Mouse (Mus musculus): ENCODE data around the gene Gpr84. TPM values are rescaled to one million over a fixed set of nuclear protein-coding genes. Genes with fewer than 3 reads are reported as not detected.

The Gpr84 gene
- total RNA-seq (2021): not detected
- long read RNA-seq, experiment 1: 0 reads
- long read RNA-seq, experiment 2: 0 reads

DNA sequence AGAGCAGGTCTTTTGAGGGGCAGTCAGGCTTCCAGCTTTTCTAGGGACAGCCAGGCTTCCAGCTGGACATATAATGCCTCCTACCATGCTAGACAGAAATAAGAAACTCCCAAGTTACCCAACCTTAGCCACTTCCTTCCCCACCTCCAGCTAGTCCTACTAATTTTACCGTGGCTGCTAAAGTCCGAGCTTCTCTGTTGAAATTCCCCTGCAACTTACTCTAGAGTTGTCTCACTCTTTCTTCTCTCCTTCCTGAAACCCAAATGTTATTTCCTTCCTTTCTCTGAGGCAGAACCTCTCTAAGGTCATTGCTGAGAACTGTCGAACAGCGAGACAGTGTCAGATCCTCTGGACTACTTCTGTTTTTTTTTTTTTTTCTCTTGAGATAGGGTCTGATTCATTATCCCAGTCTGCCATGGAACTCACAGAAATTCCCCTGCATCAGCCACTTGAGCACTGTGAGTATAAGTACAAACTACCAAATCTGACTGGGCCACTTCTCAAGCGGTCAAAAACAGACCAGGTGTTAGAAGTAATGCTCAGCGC is at the start of gene Gpr84:
Gene Gpr84, minus strand, starts transcription at position 248 of the 546 bp plus-strand sequence.
- DNase-seq (ENCODE audit: low spot score in 2 of 2): no peak

DNA sequence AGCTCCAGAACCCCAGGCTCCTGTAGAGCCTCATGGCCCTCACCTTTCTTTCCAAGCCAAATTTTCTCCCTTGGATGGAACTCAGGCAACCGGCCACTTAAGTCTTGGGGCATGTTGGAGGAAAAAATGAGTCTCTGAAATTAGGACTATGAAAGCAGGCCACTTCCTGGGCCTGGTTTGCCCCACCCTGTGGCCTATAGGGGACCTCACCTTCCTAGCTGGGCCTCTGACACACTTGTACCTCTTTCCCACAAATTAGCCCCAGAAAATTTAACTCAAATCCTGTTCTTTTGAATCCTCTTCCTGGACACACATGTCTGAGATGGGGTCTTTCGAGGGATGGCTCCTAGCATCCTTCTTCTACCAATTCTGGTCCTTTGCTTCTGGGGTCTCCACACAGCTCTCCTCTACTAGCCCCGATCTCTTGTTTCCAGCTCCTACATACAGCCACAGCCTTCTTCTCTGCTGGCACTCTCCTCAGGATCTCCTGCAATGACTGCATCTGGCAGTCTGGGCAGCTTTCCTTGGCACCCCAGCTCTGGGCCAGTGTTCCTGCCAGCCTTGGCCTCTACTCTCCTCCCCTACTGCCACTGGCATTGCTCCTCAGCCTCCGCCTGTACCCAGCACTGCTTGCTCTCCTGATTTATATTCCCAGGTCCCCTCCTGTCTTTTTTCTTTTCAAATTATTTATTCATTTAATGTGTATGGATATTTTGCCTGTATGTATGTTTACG is 49.6 kb upstream of the Gpr84 start:
- DNase-seq (ENCODE audit: low spot score in 2 of 2): no peak

DNA sequence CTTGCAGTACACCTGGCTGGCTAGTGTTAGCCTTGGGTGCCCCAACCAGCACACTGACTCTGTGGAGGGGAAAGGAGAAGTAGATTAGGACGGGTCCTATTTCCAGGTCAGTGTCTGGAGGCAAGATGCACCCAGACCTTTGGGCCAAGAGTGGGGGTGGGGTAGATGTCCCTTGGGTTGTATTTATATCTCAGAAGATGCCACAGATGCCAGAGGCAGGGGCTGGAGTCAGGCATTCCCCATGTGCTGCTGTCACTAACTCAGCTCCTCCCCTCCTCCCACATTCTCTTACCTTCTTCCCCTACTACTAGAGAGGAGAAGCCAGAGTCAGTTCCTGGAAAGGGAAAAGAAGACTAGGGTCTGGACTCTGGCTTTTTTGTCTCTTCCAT is 48.7 kb upstream of the Gpr84 start:
- DNase-seq (ENCODE audit: low spot score in 2 of 2): no peak

DNA sequence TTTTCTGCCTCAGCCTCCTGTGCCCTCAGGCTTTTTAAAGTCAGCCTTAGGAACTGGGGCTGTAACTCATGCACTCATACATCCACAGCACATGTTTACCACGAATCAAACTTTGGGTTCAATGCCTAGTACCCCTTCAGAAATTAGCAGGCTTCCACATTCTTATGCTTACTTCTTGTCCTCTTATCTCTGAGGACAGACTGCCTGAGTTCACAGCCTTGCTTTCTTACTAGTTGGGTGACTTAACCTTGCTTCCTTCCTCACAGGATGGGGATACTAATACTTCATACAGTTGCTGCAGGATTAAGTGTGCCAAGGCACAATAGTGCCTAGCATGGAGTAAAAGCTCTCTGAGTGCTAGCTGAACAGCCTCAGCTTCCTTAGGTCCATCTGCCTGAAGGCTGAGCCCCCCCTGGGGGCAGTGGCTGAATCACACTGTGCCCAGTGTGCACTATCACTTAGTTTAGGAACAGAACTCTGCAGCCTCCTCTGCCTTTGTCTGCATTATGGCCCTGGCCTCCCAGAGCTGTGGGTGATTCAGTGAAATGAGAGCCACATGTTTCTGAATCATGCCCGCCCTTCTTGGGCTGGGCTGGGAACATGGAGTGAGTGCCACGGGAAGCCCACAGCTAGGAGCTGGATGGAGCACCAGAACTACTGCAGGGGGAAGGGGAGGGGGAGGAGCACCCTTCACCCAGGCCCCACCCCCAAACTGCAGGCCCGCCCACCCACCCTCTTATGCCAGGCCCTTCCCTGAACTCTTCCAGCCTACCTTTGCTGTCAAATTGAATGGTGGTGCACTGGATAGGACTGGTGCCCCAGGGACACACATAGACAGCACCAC is 48.1 kb upstream of the Gpr84 start:
- peak in 1 of 2 experiments; percentile 29 for DNase-seq (ENCODE audit: low spot score in 2 of 2)

DNA sequence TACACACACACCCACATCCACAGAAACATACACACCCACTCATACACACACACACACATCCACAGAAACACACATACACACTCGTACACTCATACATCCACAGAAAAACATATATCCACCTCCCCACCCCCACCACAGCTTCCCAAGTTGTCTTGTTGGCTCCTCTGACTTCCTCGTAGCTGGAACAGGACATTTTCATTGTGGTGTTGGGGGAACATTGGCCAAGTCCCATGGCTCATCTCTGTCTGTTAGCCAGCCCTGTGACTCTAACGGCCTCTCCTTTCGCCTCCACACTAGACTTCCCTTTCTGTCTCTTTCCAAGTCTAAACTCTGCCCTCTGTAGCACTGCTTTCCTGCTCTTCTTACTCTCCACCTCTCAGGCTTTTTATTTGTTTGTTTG is 47.4 kb upstream of the Gpr84 start:
- DNase-seq (ENCODE audit: low spot score in 2 of 2): no peak

DNA sequence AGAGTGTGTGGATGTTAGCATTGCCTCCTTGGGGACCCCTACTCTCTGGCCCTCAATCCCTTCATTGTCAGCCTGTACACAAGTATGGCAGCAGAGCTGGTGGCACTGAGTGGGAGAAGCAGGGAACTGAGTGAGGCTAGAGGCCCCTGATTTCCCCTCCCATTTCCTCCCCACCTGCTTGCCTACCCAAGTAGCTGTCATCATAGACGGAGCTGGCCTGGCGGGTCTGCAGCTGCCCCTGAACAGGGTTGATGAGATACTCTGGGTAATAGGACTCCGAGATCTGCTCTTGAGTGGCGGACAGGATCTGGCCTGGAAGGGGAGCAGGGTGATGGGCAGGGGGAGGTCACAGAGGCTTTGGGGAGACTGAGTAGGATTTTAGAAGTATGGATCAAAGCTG is 45.7 kb upstream of the Gpr84 start:
- no peak for DNase-seq (ENCODE audit: low spot score in 2 of 2)

DNA sequence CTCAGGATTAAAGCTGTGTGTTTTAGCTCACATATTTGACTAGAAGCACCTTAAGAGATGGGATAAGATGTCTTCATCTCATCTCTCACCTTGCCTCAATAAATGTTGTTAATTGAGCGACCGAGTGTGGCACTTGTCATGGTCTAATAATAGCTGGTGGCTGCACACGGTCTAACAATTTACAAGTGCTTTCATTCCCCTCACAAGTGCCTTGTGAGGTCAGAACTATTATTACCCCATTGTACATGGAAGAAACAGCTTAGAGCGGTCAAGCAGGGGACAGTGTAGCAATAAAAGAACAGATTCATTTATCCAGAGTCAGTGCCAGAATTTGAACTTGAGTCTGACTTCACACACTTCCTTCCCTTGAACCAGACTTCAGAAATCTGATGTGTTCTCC is 45.0 kb upstream of the Gpr84 start:
- DNase-seq (ENCODE audit: low spot score in 2 of 2): no peak

DNA sequence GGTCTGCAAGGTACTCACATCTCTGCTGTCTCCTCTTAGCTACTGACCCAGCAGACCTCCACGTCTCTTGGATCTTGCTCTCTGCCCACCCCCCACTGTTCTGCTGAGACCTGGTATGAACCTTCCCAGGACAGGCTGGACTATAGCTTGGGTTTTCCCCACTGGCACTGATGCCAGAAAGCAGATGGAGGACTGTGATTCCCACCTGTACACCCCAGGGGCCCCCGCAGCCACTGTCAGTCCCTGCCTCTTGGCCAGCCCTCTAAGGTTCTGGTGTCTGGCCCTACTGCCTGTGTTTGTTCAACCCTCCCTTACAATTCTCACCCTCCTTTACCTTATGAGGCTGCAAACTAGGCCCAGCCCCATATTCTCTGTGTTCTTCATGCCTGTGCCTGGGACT is 44.3 kb upstream of the Gpr84 start:
- no peak for DNase-seq (ENCODE audit: low spot score in 2 of 2)

DNA sequence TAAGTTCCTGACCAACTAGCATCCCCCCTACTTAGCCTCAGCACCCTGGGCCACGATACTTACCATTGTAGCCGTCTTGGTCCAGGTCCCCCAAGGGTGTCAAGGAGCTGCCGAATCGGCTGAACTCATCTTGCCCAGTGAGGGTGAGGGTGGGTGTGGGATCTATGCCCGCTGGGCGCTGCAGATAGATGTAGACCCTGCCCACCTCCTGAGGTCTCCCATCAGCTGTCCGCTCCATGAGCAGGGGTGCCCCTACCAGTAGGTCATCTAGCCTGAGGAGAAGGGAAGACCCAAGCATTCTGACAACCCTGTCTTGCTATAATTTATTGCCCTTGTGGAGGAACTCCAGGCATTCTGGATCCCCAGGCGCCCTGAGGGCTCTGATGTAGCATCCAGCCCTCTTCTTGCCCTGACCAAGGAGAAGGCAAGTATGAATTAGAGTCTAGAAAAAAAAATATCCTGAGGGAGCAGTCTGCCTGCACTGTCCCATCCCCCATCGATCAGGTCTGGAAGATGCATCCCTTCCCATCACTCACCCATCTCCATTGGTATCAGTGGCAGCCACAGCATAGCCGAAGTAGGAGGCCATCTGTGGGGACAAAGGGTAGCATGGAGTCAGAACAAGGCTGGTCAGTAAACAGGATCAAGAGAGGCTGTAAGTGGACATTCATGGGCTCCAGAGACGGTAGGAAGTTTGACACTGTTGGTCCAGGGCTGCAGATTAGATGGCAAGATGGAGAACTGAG is 43.3 kb upstream of the Gpr84 start:
- DNase-seq (ENCODE audit: low spot score in 2 of 2): no peak

DNA sequence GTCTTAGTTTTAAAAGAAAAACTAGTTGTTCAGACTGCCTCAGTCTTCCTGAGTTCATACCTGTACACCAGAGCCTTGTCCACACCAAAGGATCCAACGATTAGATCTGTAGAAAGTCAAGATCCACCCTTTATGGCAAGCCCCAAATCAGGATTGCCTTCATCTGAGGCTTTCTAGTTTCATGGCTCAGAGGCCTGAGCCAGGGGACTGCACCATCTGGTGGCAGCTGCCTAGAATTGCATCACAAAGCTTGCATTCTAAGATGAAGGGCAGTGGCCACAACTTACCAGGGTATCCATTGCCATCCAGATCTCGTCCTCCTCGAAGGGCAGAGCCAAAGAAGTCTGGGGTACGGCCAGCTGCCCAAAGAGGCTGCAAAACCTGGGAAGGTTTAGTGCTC is 42.4 kb upstream of the Gpr84 start:
- no peak for DNase-seq (ENCODE audit: low spot score in 2 of 2)

DNA sequence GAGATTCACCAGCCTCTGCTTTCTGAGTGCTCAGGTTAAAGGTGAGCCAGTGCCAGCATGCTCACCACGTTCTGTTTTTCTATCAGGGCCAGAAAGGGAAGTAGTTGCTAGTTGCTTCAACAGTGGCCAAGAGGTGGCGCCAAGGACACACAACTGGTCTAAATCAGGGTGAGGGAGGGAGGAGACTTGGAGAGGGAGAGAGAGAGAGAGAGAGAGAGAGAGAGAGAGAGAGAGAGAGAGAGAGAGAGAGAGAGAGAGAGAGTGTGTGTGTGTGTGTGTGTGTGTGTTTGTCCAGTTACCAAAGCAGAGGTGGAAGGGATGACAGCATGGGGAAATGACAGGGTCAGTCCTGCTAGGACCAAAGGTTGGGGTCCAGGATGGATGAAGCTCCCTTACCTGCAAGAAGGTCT is 36.9 kb upstream of the Gpr84 start:
- DNase-seq (ENCODE audit: low spot score in 2 of 2): no peak

DNA sequence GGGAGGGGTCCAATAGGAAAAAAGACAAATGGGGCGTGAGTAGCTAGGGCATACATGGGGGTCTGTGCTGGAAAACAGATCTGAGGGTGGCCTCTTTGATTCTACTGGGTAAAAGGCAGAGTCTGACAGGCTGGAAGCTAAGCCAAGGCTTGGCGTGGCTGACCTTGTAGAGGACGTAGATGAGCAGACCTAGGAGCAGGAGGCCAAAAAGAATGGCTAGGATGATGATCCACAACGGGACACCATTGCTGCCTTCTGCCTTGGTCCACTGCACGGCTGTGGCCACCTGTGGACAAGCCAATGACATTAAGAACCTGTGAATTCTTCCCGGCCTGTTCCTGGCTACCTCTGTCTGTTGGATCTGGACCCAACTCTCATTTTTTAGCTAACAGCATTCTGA is 35.4 kb upstream of the Gpr84 start:
- no peak for DNase-seq (ENCODE audit: low spot score in 2 of 2)

DNA sequence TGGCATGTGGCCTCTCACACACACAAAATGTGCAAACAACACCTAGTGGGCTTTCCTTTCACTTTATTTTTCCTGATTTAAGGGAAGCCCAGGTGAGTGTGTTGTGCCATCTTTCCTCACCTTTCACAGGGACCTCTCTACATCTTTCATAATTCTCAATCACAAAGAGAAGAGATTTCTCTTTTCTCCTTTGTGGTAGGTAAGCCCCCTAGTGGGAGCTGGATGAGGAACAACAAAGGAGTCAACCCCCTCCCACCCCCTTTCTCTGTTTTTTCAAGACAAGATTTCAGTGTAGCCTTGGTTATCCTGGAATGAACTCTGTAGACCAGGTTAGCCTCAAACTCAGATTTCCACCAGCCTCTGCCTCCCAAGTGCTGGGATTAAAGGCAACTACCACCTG is 33.1 kb upstream of the Gpr84 start:
- no peak for DNase-seq (ENCODE audit: low spot score in 2 of 2)

DNA sequence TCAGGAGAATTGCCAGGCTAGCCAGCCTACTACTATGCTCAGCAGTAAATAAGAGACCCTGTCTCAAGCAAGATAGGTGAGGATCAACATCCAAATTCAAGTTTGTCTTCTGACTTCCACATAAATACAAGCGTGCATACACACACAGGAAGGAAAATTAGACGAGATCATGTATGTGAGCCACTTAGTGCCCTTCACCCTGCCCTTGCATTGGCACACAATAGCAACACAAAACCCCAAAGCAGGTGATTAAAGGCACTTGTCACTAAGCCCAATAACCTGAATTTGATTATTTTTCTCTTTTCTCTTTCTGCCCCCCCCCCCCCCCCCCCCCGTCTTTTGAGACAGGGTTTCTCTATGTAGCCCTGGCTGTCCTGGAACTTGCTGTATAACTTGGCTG is 32.6 kb upstream of the Gpr84 start:
- DNase-seq (ENCODE audit: low spot score in 2 of 2): no peak

DNA sequence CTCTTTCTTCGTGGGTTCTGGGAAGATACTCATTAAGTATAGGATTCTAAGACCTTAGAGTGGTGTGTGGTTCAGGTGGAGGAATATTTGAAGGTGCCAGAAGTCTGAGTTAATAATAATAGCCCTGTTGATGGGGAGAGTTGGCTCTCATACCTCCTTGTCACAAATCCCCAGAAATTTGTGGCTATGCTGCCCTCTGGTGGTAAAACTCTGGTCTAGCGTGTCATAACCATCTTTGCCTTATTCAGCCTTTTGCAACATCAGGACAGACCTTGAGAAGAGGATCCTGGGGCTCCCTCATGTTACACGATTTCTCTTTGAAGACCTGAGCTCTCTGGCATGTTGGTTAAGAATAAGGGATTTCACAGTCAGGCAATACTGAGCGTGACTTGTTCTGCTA is 32.0 kb upstream of the Gpr84 start:
- peak in 1 of 2 experiments; percentile 57 for DNase-seq (ENCODE audit: low spot score in 2 of 2)

DNA sequence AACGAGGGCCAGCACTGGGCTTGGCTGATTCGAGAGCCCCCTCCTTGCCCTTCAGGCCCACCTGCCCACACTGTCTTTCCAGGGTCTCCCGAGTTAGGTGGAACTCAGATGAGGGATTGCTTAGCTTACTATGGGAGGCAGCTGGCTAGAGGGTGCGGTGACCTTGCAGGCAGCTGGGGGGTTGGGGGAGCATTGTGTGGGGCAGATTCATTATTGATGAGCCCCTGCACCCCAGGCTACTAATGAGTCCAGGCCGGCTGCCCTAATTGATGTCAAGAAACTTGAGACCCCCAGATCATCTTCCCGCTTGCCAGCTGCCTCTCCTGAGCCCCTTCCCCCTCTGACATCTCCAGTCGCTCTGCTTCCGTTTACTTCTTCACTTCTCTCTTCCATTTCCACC is 31.1 kb upstream of the Gpr84 start:
- DNase-seq (ENCODE audit: low spot score in 2 of 2): no peak

DNA sequence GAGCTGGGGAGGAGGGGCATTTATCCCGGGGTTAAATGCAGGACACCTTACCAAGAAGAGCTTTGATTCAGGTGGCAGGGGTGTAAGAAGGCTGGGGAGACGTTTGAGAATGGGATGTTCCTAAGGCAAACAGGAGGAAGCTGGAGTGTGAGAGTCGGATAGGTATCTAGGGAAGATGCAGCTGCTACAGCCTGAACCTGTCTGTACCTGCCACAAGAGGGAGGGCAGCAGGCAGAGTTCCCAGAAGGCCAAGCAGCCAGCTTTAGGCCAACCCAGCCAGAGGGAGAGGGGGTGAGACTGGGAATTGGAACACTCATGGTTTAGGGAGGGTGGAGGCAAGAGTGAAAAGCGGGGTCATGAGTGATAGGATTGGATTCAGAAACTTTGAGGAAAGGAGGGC is 30.4 kb upstream of the Gpr84 start:
- DNase-seq (ENCODE audit: low spot score in 2 of 2): no peak

DNA sequence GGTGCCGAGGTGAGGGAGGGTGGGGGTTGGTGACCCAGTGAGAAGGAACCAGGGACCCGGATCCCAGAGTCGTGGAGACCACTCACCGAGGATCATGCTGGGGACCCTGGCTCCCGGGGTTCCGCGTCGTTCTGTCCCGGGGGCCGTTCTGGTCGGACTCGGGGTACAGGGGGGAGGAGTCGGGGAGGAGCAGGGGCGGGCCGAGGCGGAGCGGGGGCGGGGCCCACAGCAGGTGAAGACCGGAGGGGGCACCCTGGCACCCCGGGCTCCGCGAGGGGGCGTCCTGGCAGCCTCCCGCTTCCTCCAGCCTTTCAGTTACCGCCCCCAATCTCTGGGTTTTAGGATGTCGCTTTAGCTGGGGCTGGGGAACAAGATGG is 29.5 kb upstream of the Gpr84 start, which contains the start of gene Zfp385a:
Gene Zfp385a, minus strand, starts transcription at position 133 of the 377 bp plus-strand sequence.
- peak in 1 of 2 experiments; percentile 35 for DNase-seq (ENCODE audit: low spot score in 2 of 2)

DNA sequence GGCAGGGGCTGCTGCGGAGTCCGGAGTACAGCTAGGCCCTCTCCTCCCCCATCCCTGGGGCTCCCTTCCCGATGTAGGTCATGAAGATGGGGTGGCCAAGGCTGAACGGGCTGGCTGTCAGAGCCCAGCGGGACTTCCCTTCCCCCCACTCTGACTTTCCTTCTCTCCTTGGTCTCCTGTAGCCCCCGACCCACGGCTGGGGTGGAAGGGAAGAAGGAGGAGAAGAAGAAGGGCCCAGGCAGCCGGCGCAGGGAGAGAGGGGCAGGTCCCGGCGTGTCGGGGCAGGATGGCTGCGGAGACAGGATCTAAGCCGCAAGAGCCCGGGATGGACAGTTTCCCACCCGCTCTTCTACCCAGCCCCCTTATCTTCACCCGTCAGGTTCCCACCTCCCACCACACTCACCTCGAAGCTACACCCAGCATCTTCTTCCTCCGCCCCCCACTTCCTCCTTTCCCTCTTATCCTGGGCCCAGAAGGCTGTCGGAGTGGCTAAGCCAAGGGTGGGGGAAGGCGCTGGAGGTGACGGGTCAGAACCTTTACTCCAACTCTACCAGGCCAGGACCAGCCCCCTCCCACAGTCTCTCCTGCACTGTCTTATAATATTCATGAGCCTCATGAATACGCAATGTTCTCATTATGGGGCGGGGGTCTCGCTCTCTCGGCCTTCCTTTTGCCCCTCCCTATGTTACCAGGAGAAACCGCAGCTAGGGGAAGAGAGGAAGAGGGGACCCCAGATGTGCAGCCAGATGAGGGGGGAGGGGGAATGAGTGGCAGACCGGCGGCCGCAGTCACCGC is 29.0 kb upstream of the Gpr84 start:
- no peak for DNase-seq (ENCODE audit: low spot score in 2 of 2)

DNA sequence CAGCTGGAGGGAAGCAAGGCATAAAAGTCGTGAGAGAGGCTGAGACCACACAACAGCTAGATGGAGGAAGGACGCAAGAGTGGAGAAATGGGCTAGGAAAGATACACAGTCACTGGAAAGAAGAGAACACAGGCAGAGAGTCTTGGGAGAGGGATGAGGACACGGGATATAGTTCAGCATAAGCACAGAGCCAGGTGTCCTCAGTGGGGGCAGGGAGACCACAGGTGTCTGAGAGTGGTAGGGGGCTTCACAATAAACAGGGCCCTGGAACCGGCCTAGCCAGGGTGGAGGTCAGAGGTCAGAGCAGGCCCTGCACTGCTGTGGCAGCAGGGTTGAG is 28.4 kb upstream of the Gpr84 start:
- DNase-seq (ENCODE audit: low spot score in 2 of 2): no peak

All from adrenal gland, postnatal 4 days (tissue).